Mouse (Mus musculus) intestine, embryonic 14.5 days (tissue): Measurements from ENCODE around the gene Ripk3. TPM values are rescaled to one million over a fixed set of nuclear protein-coding genes. Genes with fewer than 3 reads are reported as not detected.
A peak's percentile ranks its signal among the peaks of the same experiment; 100 is the strongest.

ENCODE experiments used
- ATAC-seq: fragments of 200-750 bp; cut with Nextera tagmentation; replicated peaks from 2 replicates; pipeline ENCODE4 v1.8.0; 2017; ENCODE audit warnings: low read depth, moderate number of reproducible peaks, moderate TSS enrichment, moderate library complexity; ENCODE audit not compliant: low FRiP score, low TSS enrichment
- DNase-seq: peaks from one replicate; pipeline ENCODE4 v3.0.0-alpha.2; 2018; ENCODE audit warnings: low spot score
- H3K27ac ChIP-seq: fragments of 300-500 bp; sonication (generic); 2 replicates; pipeline ENCODE4 v1.5.1; 2014; ENCODE audit warnings: low read depth, mild to moderate bottlenecking, control low read depth
- H3K27me3 ChIP-seq: fragments of 300-500 bp; sonication (generic); replicated peaks from 2 replicates; pipeline ENCODE4 v1.6.1; 2014; ENCODE audit warnings: low read length, control low read depth; ENCODE audit not compliant: control insufficient read depth, insufficient read depth
- H3K36me3 ChIP-seq: fragments of 300-500 bp; sonication (generic); 2 replicates; pipeline ENCODE4 v1.6.1; 2014; ENCODE audit warnings: low read length, control low read depth; ENCODE audit not compliant: control insufficient read depth, insufficient read depth
- H3K4me1 ChIP-seq: fragments of 300-500 bp; sonication (generic); replicated peaks from 2 replicates; pipeline ENCODE4 v1.6.1; 2014; ENCODE audit warnings: low read length, control low read depth, mixed read lengths; ENCODE audit not compliant: control insufficient read depth, insufficient read depth
- H3K4me2 ChIP-seq: fragments of 300-500 bp; sonication (generic); 2 replicates; pipeline ENCODE4 v1.6.1; 2014; ENCODE audit warnings: low read length
- H3K4me3 ChIP-seq: fragments of 300-500 bp; sonication (generic); 2 replicates; pipeline ENCODE4 v1.5.1; 2014; ENCODE audit warnings: low read depth, low read length, control low read depth, mixed read lengths
- H3K9ac ChIP-seq: fragments of 300-500 bp; sonication (generic); 2 replicates; pipeline ENCODE4 v1.6.1; 2014; ENCODE audit warnings: mild to moderate bottlenecking, low read length
- H3K9me3 ChIP-seq: fragments of 300-500 bp; sonication (generic); 2 replicates; pipeline ENCODE4 v1.6.1; 2016; ENCODE audit warnings: low read length, control low read depth; ENCODE audit not compliant: control insufficient read depth
- WGBS: fragments of 180-500 bp; shearing (Covaris S2); extraction: QIAGEN DNeasy Blood & Tissue Kit; methylation state at CpG from one replicate; pipeline ENCODE4 v1.1.7; 2014; 5-methylcytosine and 5-hydroxymethylcytosine counted together
- polyA plus RNA-seq: library from polyadenylated mRNA; unstranded; fragments of >200 nt; fragmentation: Nextera tagmentation; extraction: Ambion mirVana; gene quantifications from 2 replicates; pipeline ENCODE4 v1.2.1, GENCODE M21; 2014

Gene Ripk3
- 48.5 and 51.7 TPM in 2 replicates for polyA plus RNA-seq

- H3K36me3 ChIP-seq, result no peaks in the 10 kb centered on the region
- H3K9ac ChIP-seq, result peak within 1 kb of the TSS; percentile 53
- WGBS, result 4% methylated on average over 40 of the region's 40 CpGs
- no peak within 1 kb of the TSS for H3K27ac ChIP-seq
- peaks cover 25% of the 10 kb centered on the region for H3K27me3 ChIP-seq
- peak within 1 kb of the TSS; percentile 54 for H3K4me3 ChIP-seq
- ATAC-seq, result peak; percentile 44; the same call in 1 of the 2 replicates
- peak; percentile 75 for DNase-seq
- H3K4me1 ChIP-seq, result peaks cover 7% of the 10 kb centered on the region
- peak within 1 kb of the TSS; percentile 89 for H3K4me2 ChIP-seq
- H3K9me3 ChIP-seq, result no peaks in the 10 kb centered on the region
Measured at GRCm38 (mm10) chr14:55788256-55789050, at the start of gene Ripk3. Gene Ripk3, minus strand, starts transcription at chr14:55788865.

GRCm38 (mm10) chr14:55838312-55838711 lies 49.6 kb upstream of the Ripk3 start:
- no peak overlapping the region for H3K4me2 ChIP-seq
- ATAC-seq (no peak), DNase-seq (no peak)
- no peaks in the 10 kb centered on the region for H3K9me3 ChIP-seq
- no peaks in the 10 kb centered on the region for H3K4me1 ChIP-seq
- H3K27ac ChIP-seq, result no peak overlapping the region
- WGBS, result 90% methylated on average over 5 of the region's 5 CpGs
- H3K9ac ChIP-seq, result no peak overlapping the region
- H3K4me3 ChIP-seq, result no peak overlapping the region
- no peaks in the 10 kb centered on the region for H3K36me3 ChIP-seq
- no peaks in the 10 kb centered on the region for H3K27me3 ChIP-seq

GRCm38 (mm10) chr14:55834808-55835533 lies 46.3 kb upstream of the Ripk3 start:
- 74% methylated on average over 5 of the region's 5 CpGs for WGBS
- H3K4me2 ChIP-seq, result no peak overlapping the region
- no peaks in the 10 kb centered on the region for H3K27me3 ChIP-seq
- H3K4me3 ChIP-seq, result no peak overlapping the region
- H3K4me1 ChIP-seq, result no peaks in the 10 kb centered on the region
- no peaks in the 10 kb centered on the region for H3K9me3 ChIP-seq
- ATAC-seq (no peak), DNase-seq (no peak)
- H3K9ac ChIP-seq, result no peak overlapping the region
- peaks cover 29% of the 10 kb centered on the region for H3K36me3 ChIP-seq
- no peak overlapping the region for H3K27ac ChIP-seq

- Histone ChIP-seq H3K27me3 (no peaks in the 10 kb centered on the region), H3K9ac (no peak overlapping the region), H3K4me3 (no peak overlapping the region), H3K27ac (no peak overlapping the region), H3K4me1 (peaks cover 11% of the 10 kb centered on the region; the same call in 1 of the 2 replicates), H3K36me3 (peaks cover 47% of the 10 kb centered on the region), H3K9me3 (no peaks in the 10 kb centered on the region), H3K4me2 (no peak overlapping the region)
- DNase-seq (no peak), ATAC-seq (no peak)
- WGBS, result 88% methylated on average over 4 of the region's 4 CpGs
Measured at GRCm38 (mm10) chr14:55833126-55833525, 44.5 kb upstream of the Ripk3 start.

GRCm38 (mm10) chr14:55830331-55830730 lies 41.7 kb upstream of the Ripk3 start:
- DNase-seq (no peak), ATAC-seq (no peak)
- WGBS, result 87% methylated on average over 4 of the region's 4 CpGs
- Histone ChIP-seq H3K27me3 (no peaks in the 10 kb centered on the region), H3K9me3 (no peaks in the 10 kb centered on the region), H3K4me2 (no peak overlapping the region), H3K27ac (no peak overlapping the region), H3K4me3 (no peak overlapping the region), H3K9ac (no peak overlapping the region), H3K36me3 (peaks cover 61% of the 10 kb centered on the region), H3K4me1 (peaks cover 30% of the 10 kb centered on the region)

GRCm38 (mm10) chr14:55829854-55830253 lies 41.2 kb upstream of the Ripk3 start:
- ATAC-seq, result no peak
- 91% methylated on average over 16 of the region's 16 CpGs for WGBS
- Histone ChIP-seq H3K9me3 (no peaks in the 10 kb centered on the region), H3K36me3 (peaks cover 61% of the 10 kb centered on the region), H3K4me3 (no peak overlapping the region), H3K9ac (no peak overlapping the region), H3K27me3 (no peaks in the 10 kb centered on the region), H3K4me2 (no peak overlapping the region), H3K4me1 (peaks cover 30% of the 10 kb centered on the region), H3K27ac (no peak overlapping the region)
- no peak for DNase-seq

- Histone ChIP-seq H3K4me2 (no peak overlapping the region), H3K36me3 (peaks cover 61% of the 10 kb centered on the region), H3K9me3 (no peaks in the 10 kb centered on the region), H3K27me3 (no peaks in the 10 kb centered on the region), H3K4me3 (no peak overlapping the region), H3K27ac (peak overlapping the region; percentile 6; the same call in 1 of the 2 replicates), H3K9ac (no peak overlapping the region), H3K4me1 (peaks cover 33% of the 10 kb centered on the region)
- ATAC-seq, result no peak
- WGBS, result 37% methylated on average over 3 of the region's 3 CpGs
- no peak for DNase-seq
Measured at GRCm38 (mm10) chr14:55828716-55829263, 40.1 kb upstream of the Ripk3 start.

- Histone ChIP-seq H3K4me3 (peak overlapping the region; percentile 75), H3K9me3 (no peaks in the 10 kb centered on the region), H3K27ac (peak overlapping the region; percentile 90; the same call in 1 of the 2 replicates), H3K27me3 (no peaks in the 10 kb centered on the region), H3K9ac (peak overlapping the region; percentile 87), H3K4me1 (peaks cover 36% of the 10 kb centered on the region), H3K36me3 (peaks cover 50% of the 10 kb centered on the region), H3K4me2 (peak overlapping the region; percentile 86)
- WGBS, result 17% methylated on average over 41 of the region's 41 CpGs
- no peak for ATAC-seq
- peak; percentile 72 for DNase-seq
Measured at GRCm38 (mm10) chr14:55826551-55827340, 38.1 kb upstream of the Ripk3 start.
